Mouse (Mus musculus) lung, postnatal 0 days (tissue): ENCODE data around the gene Rbfox2. TPM values are rescaled to one million over a fixed set of nuclear protein-coding genes. Genes with fewer than 3 reads are reported as not detected.

Experiments used
- ATAC-seq: fragments of 200-750 bp; cut with Nextera tagmentation; 2 replicates; pipeline ENCODE4 v1.8.0; 2017; ENCODE audit warnings: moderate library complexity
- DNase-seq: peaks from one replicate; pipeline ENCODE4 v3.0.0-alpha.2; 2016; ENCODE audit warnings: low spot score
- H3K27ac ChIP-seq: fragments of 300-500 bp; sonication (generic); 2 replicates; pipeline ENCODE4 v1.5.1; 2014; ENCODE audit warnings: antibody characterized with exemption, mild to moderate bottlenecking, low read length, mixed read lengths
- H3K27me3 ChIP-seq: fragments of 300-500 bp; sonication (generic); replicated peaks from 2 replicates; pipeline ENCODE4 v1.6.1; 2014; ENCODE audit warnings: low read length, mixed read lengths; ENCODE audit not compliant: insufficient read depth
- H3K36me3 ChIP-seq: fragments of 300-500 bp; sonication (generic); 2 replicates; pipeline ENCODE4 v1.6.1; 2014; ENCODE audit warnings: low read length, mixed read lengths; ENCODE audit not compliant: insufficient read depth
- H3K4me1 ChIP-seq: fragments of 300-500 bp; sonication (generic); 2 replicates; pipeline ENCODE4 v1.6.1; 2014; ENCODE audit warnings: antibody characterized with exemption, low read depth, low read length, mixed read lengths; ENCODE audit not compliant: insufficient read depth
- H3K4me2 ChIP-seq: fragments of 300-500 bp; sonication (generic); replicated peaks from 2 replicates; pipeline ENCODE4 v1.6.1; 2014; ENCODE audit warnings: low read depth, mild to moderate bottlenecking, low read length, moderate library complexity, mixed read lengths
- H3K4me3 ChIP-seq: fragments of 300-500 bp; sonication (generic); 2 replicates; pipeline ENCODE4 v1.5.1; 2014; ENCODE audit warnings: low read depth, low read length
- H3K9ac ChIP-seq: fragments of 300-500 bp; sonication (generic); replicated peaks from 2 replicates; pipeline ENCODE4 v1.6.1; 2014; ENCODE audit warnings: low read depth, mild to moderate bottlenecking
- H3K9me3 ChIP-seq: fragments of 300-500 bp; sonication (generic); 2 replicates; pipeline ENCODE4 v1.6.1; 2016; ENCODE audit warnings: low read length, mixed read lengths
- CTCF ChIP-seq: IDR thresholded peaks from 2 replicates; pipeline ENCODE4 v1.5.1; 2016; ENCODE audit warnings: antibody characterized with exemption, mild to moderate bottlenecking
- EP300 ChIP-seq: IDR thresholded peaks from 2 replicates; pipeline ENCODE4 v1.6.1; 2016; ENCODE audit warnings: antibody characterized with exemption, mild to moderate bottlenecking, control low read depth
- WGBS: fragments of 180-500 bp; shearing (Covaris S2); extraction: QIAGEN DNeasy Blood & Tissue Kit; methylation state at CpG from one replicate; pipeline ENCODE4 v1.1.7; 2014; 5-methylcytosine and 5-hydroxymethylcytosine counted together
- polyA plus RNA-seq: library from polyadenylated mRNA; unstranded; fragments of >200 nt; fragmentation: Nextera tagmentation; extraction: Ambion mirVana; gene quantifications from 2 replicates; pipeline ENCODE4 v1.2.1, GENCODE M21; 2015

Gene Rbfox2
- polyA plus RNA-seq, 1 experiment from 2014 or later: 17.4 TPM

DNA sequence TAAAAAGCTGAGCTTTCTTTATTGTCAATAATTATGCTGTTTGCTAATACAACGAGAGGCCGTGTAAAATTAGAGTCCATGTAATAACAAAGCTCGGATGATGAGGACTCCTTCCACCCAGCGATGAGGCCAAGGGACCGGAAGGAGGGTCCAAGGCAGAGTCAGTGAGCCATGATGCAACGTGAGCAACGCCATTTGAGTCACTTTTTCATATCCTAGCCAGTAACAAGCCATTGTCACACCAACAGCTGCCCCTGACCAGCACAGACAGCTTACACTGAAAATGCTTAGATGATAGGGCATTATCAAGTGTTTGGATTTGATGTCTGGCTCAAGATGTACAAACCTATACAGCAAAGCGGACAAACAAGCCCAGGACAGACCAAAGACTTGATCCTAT is 155.6 kb downstream of the Rbfox2 start:
- Histone ChIP-seq H3K36me3 (no peaks in the 10 kb centered on the region), H3K27me3 (no peaks in the 10 kb centered on the region), H3K4me3 (no peak overlapping the region), H3K27ac (peak overlapping the region; percentile 9; the same call in 1 of the 2 replicates), H3K9me3 (no peaks in the 10 kb centered on the region), H3K4me2 (peak overlapping the region; percentile 60; the same call in 1 of the 2 replicates), H3K9ac (no peak overlapping the region), H3K4me1 (peaks cover 31% of the 10 kb centered on the region; the same call in 1 of the 2 replicates)
- WGBS: 20% methylated on average over 8 of the region's 8 CpGs
- no peak for ATAC-seq
- peak; percentile 48 for DNase-seq
- TF ChIP-seq EP300 (no peak), CTCF (no peak)

DNA sequence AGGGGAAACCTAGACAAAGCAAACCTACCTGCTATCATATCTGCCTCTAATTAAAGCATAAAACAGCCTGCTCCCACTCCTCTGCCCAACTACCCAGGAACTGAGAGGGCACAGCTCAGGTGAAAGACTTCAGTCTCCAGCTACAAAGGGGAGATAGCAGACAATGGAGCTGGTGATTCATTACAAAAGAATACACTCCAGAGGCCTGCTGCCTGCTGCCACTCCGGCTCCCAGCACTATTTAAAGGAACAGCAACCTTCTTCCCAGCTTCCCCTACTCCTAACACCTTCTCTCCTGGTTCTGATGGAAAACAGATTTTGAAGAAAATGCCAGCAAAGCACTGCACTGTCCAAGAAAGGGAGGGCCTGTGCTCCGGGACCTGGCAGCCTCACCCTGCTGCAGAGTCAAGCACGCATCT is 156.4 kb downstream of the Rbfox2 start:
- TF ChIP-seq CTCF (no peak), EP300 (no peak)
- 11% methylated on average over 3 of the region's 3 CpGs for WGBS
- Histone ChIP-seq H3K9me3 (no peaks in the 10 kb centered on the region), H3K36me3 (no peaks in the 10 kb centered on the region), H3K4me1 (peaks cover 28% of the 10 kb centered on the region; the same call in 1 of the 2 replicates), H3K9ac (no peak overlapping the region), H3K27me3 (no peaks in the 10 kb centered on the region), H3K27ac (peak overlapping the region; percentile 66), H3K4me2 (peak overlapping the region; percentile 60), H3K4me3 (0 out of 2 replicates have a peak overlapping the region, but pooled peaks have one; percentile 1)
- ATAC-seq: peak; percentile 43
- peak; percentile 79 for DNase-seq

DNA sequence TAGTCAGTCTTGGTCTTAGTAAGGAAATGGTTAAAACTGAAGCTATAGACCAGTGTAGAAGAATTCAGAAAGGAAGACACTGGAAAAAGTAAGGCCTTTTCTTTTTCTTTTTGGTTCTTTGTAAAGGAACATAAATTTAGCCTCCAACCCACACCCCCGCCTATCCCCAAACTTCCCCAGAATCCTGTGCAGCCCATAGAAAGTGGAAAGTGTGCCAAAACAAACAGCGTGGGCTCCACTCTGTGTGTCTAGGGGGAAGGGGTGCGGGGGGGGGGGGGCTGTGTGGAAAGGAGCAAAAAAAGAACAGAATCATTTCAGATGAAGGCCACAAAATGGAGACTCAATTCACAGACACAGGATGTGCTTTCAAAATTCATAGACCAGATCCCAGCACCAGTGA is 156.8 kb downstream of the Rbfox2 start:
- no peaks in the 10 kb centered on the region for H3K36me3 ChIP-seq
- WGBS: 17% methylated on average over 3 of the region's 3 CpGs
- peak overlapping the region; percentile 60 for H3K4me2 ChIP-seq
- no peaks in the 10 kb centered on the region for H3K27me3 ChIP-seq
- H3K4me3 ChIP-seq: no peak overlapping the region
- ATAC-seq: 0 out of 2 replicates have a peak, but pooled peaks have one; percentile 27
- DNase-seq: peak; percentile 43
- peak overlapping the region; percentile 66 for H3K27ac ChIP-seq
- peaks cover 28% of the 10 kb centered on the region; the same call in 1 of the 2 replicates for H3K4me1 ChIP-seq
- TF ChIP-seq CTCF (no peak), EP300 (no peak)
- no peak overlapping the region for H3K9ac ChIP-seq
- H3K9me3 ChIP-seq: no peaks in the 10 kb centered on the region

DNA sequence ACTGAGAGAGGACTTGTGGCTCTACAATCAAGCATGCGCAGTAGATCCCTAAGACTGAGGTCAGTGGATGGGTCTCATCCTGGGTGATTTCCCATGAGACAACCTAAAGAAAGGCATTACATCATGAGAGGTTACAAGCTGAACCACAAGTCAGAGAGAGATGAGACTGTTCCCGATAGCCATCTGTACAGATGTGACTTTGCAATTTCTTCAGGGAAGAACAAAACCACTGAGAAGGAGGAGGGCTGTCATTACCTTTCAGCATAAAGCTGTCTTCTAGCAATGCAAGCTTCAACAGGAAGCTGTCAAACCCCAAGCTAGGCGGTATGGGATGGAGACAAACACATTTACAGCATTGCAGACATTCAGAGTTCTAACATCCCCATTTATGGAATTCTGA is 157.3 kb downstream of the Rbfox2 start:
- Histone ChIP-seq H3K9ac (no peak overlapping the region), H3K4me1 (peaks cover 28% of the 10 kb centered on the region; the same call in 1 of the 2 replicates), H3K27me3 (no peaks in the 10 kb centered on the region), H3K27ac (peak overlapping the region; percentile 66; the same call in 1 of the 2 replicates), H3K4me3 (no peak overlapping the region), H3K9me3 (no peaks in the 10 kb centered on the region), H3K4me2 (no peak overlapping the region), H3K36me3 (no peaks in the 10 kb centered on the region)
- no peak for TF ChIP-seq EP300
- no peak for TF ChIP-seq CTCF
- ATAC-seq: no peak
- DNase-seq: no peak
- 48% methylated on average over 3 of the region's 3 CpGs for WGBS

DNA sequence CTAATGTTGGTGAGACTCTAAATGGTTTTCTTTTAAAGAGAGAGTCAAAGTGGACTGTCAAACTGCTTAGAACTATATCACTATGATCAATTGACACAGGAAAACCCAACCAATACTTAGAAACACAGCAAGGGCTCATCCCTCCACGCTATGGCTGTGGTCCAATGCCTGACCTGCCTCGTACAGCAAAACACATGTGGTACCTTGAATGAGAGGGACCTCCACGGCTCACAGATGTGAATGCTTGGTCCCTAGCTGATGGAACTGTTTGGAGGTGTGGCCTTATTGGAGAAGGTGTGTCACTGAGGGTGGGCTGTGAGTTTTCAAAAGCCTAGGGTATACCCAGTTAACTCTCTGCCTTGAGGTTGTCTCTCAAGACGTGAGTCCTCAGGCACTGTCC is 159.9 kb downstream of the Rbfox2 start:
- TF ChIP-seq EP300 (no peak), CTCF (no peak)

DNA sequence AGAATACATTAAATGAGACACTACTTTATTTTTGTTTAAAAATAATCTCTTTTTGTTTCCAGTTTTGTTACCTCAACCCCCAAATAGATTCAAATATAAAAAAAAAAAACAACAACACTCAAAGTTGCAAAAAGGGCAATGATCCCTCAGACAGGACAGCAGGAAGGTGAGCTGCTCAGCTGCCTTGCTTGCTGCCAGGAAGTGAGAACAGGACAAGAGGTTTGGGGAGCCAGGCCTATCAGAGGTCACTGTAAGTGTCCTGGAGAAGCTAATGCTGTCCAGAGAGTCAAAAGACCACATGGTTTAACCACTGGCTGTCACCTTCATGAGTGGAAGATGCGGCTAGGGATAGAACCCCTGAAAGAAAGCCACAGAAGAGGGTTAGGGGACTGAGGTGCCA is 161.8 kb downstream of the Rbfox2 start:
- H3K4me1 ChIP-seq: peaks cover 13% of the 10 kb centered on the region; the same call in 1 of the 2 replicates
- WGBS: 81% methylated on average over 1 of the region's 1 CpGs

More for the DNA sequence above, 159.9 kb downstream of the Rbfox2 start:
- no peak for ATAC-seq
- 75% methylated on average over 4 of the region's 4 CpGs for WGBS
- no peak for DNase-seq
- H3K9me3 ChIP-seq: no peaks in the 10 kb centered on the region
- H3K9ac ChIP-seq: no peak overlapping the region
- H3K27me3 ChIP-seq: no peaks in the 10 kb centered on the region
- H3K4me2 ChIP-seq: no peak overlapping the region
- no peak overlapping the region for H3K27ac ChIP-seq
- no peak overlapping the region for H3K4me3 ChIP-seq
- no peaks in the 10 kb centered on the region for H3K36me3 ChIP-seq
- peaks cover 22% of the 10 kb centered on the region; the same call in 1 of the 2 replicates for H3K4me1 ChIP-seq

DNA sequence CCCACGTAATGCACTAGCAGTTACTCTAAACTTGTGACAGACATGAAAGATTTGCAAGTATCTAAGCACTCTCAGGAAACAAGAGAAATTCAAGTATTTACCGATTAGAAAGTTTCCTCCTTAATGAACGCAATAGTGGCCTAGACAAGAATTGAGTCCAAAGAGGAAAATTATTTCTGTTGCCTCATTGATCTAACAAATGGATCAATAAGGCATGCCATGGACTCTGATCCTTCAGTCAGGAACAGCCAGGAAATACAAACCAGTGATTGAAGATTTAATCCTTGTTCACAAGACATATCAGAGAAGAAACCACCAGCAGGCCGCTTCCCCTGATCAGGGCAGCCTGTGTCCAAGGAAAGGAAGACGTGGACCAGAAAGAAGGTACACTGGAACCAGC is 164.0 kb downstream of the Rbfox2 start:
- ATAC-seq (no peak), DNase-seq (no peak)
- H3K27me3 ChIP-seq: no peaks in the 10 kb centered on the region
- no peak overlapping the region for H3K4me3 ChIP-seq
- no peak overlapping the region for H3K9ac ChIP-seq
- H3K9me3 ChIP-seq: no peaks in the 10 kb centered on the region
- WGBS: 67% methylated on average over 5 of the region's 5 CpGs
- no peaks in the 10 kb centered on the region for H3K4me1 ChIP-seq
- no peak overlapping the region for H3K4me2 ChIP-seq
- no peaks in the 10 kb centered on the region for H3K36me3 ChIP-seq
- TF ChIP-seq CTCF: no peak
- no peak for TF ChIP-seq EP300
- no peak overlapping the region for H3K27ac ChIP-seq

More for the DNA sequence above, 161.8 kb downstream of the Rbfox2 start:
- no peak overlapping the region for H3K27ac ChIP-seq
- TF ChIP-seq EP300: no peak
- TF ChIP-seq CTCF: no peak
- H3K4me2 ChIP-seq: no peak overlapping the region
- ATAC-seq: no peak
- H3K36me3 ChIP-seq: no peaks in the 10 kb centered on the region
- no peaks in the 10 kb centered on the region for H3K27me3 ChIP-seq
- no peak overlapping the region for H3K4me3 ChIP-seq
- H3K9me3 ChIP-seq: no peaks in the 10 kb centered on the region
- no peak overlapping the region for H3K9ac ChIP-seq
- DNase-seq: no peak
